Mouse (Mus musculus) forebrain, postnatal 0 days (tissue): Measurements from ENCODE around the gene Tbx3. TPM values are rescaled to one million over a fixed set of nuclear protein-coding genes. Genes with fewer than 3 reads are reported as not detected.

ENCODE experiments used
- ATAC-seq: fragments of 200-750 bp; cut with Nextera tagmentation; 2 replicates; pipeline ENCODE4 v1.8.0; 2017; ENCODE audit warnings: mild to moderate bottlenecking, moderate library complexity
- DNase-seq: peaks from one replicate; pipeline ENCODE4 v3.0.0-alpha.2; 2015
- H3K27ac ChIP-seq: fragments of 300-500 bp; sonication (generic); 2 replicates; pipeline ENCODE4 v1.5.1; 2014; ENCODE audit warnings: low read depth, mild to moderate bottlenecking, antibody characterized with exemption, low read length, moderate library complexity, mixed read lengths
- H3K27me3 ChIP-seq: fragments of 300-500 bp; sonication (generic); 2 replicates; pipeline ENCODE4 v1.6.1; 2014; ENCODE audit warnings: mild to moderate bottlenecking, low read length, mixed read lengths; ENCODE audit not compliant: insufficient read depth
- H3K36me3 ChIP-seq: fragments of 300-500 bp; sonication (generic); 2 replicates; pipeline ENCODE4 v1.6.1; 2014; ENCODE audit warnings: mild to moderate bottlenecking, moderate library complexity; ENCODE audit not compliant: insufficient read depth
- H3K4me1 ChIP-seq: fragments of 300-500 bp; sonication (generic); 2 replicates; pipeline ENCODE4 v1.6.1; 2014; ENCODE audit warnings: antibody characterized with exemption; ENCODE audit not compliant: insufficient read depth
- H3K4me2 ChIP-seq: fragments of 300-500 bp; sonication (generic); 2 replicates; pipeline ENCODE4 v1.6.1; 2014; ENCODE audit warnings: low read depth, mild to moderate bottlenecking, moderate library complexity
- H3K4me3 ChIP-seq: fragments of 300-500 bp; sonication (generic); 2 replicates; pipeline ENCODE4 v1.5.1; 2014; ENCODE audit warnings: low read depth, low read length, mixed read lengths
- H3K9ac ChIP-seq: fragments of 300-500 bp; sonication (generic); 2 replicates; pipeline ENCODE4 v1.6.1; 2014; ENCODE audit warnings: mild to moderate bottlenecking
- H3K9me3 ChIP-seq: fragments of 300-500 bp; sonication (generic); 2 replicates; pipeline ENCODE4 v1.6.1; 2016; ENCODE audit warnings: low read length
- CTCF ChIP-seq: sonication (generic); IDR thresholded peaks from 2 replicates; pipeline ENCODE4 v1.5.1; 2016; ENCODE audit warnings: antibody characterized with exemption, control low read depth, low read depth
- WGBS: fragments of 180-500 bp; shearing (Covaris S2); extraction: QIAGEN DNeasy Blood & Tissue Kit; methylation state at CpG from one replicate; pipeline ENCODE4 v1.1.7; 2014; 5-methylcytosine and 5-hydroxymethylcytosine counted together
- polyA plus RNA-seq: library from polyadenylated mRNA; unstranded; fragments of >200 nt; fragmentation: Nextera tagmentation; extraction: Ambion mirVana; gene quantifications from 2 replicates; pipeline ENCODE4 v1.2.1, GENCODE M21; 2015
- total RNA-seq: library from RNA; depleted of rRNA; stranded (reverse); fragments of >200 nt; gene quantifications from 2 replicates; pipeline ENCODE4 v1.2.3, GENCODE M21; 2014

The Tbx3 gene
- total and polyA plus RNA-seq, 2 experiments from 2014 or later: 1.7 to 2.9 TPM

DNA sequence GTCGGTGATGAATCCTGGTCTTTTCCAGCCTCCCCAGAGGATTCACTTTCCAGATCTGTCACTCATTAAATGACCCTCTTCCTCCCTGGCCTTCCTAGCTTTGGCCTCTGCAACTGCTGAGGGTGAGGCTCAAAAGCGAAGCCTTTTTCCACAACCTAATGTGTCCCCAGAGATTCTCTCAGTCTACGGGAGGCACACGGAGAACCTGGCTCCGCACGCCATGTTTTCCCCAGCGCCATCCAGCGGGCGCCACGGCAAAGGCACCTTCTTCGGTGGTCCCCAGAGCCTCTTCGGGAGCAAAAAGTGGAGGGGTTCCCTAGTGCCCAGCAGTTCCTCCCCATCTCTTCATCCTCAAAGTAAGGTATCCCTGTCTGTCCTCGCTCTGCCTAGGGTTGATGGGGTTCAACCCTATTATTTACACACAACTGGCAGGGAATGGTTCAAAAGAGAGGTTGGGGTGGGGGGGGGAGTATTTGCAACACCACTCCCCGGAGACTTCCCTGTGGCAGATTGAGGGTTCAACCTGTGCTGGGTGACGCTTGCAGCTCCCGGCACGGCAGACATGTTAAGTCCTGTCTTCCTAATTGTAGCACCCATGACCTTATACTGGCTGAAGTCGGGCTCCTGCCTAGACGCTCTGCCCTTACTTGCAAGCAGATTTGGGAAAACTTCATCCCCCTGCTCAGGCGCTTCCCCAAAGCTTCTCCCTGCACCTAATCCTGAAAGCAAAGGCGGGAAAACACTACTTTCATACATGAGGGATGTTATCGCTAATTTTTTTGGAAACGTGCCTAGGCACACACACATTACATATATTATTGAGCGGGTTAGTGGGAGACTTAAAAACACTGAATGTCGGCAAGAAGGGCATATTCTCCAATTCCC, 9.7 kb upstream of the Tbx3 start:
- ATAC-seq (no peak), DNase-seq (no peak)
- H3K27me3 ChIP-seq: peaks cover 77% of the 10 kb centered on the region
- 0 out of 2 replicates have a peak, but pooled peaks have one; percentile 21 for TF ChIP-seq CTCF
- H3K4me3 ChIP-seq: no peak overlapping the region
- H3K36me3 ChIP-seq: no peaks in the 10 kb centered on the region
- H3K4me2 ChIP-seq: no peak overlapping the region
- 2% methylated on average over 25 of the region's 25 CpGs for WGBS
- no peak overlapping the region for H3K27ac ChIP-seq
- no peaks in the 10 kb centered on the region for H3K9me3 ChIP-seq
- no peak overlapping the region for H3K9ac ChIP-seq
- no peaks in the 10 kb centered on the region for H3K4me1 ChIP-seq

DNA sequence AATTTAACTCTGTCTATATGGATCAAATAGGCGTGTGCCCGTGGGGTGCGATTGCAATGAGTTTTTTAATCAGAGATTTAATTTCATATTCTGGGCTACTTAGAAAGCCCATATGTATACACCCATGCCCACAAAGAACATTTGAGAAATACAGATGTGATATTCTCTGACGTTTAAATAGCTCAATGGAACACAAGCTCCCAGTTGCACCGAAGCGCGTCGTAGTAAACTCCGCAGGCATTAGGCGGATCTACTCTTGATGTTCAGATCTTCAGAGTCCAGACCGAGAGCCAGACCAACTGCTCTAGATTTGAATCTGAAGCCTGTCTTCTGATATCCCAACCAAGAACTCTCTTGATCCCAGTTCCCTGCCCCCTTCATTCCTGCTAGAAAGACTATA, 9.0 kb upstream of the Tbx3 start:
- Histone ChIP-seq H3K4me2 (no peak overlapping the region), H3K9me3 (no peaks in the 10 kb centered on the region), H3K27ac (no peak overlapping the region), H3K27me3 (peaks cover 84% of the 10 kb centered on the region), H3K9ac (no peak overlapping the region), H3K36me3 (no peaks in the 10 kb centered on the region), H3K4me1 (no peaks in the 10 kb centered on the region), H3K4me3 (no peak overlapping the region)
- 3% methylated on average over 11 of the region's 11 CpGs for WGBS
- TF ChIP-seq CTCF: no peak
- ATAC-seq (no peak), DNase-seq (no peak)

DNA sequence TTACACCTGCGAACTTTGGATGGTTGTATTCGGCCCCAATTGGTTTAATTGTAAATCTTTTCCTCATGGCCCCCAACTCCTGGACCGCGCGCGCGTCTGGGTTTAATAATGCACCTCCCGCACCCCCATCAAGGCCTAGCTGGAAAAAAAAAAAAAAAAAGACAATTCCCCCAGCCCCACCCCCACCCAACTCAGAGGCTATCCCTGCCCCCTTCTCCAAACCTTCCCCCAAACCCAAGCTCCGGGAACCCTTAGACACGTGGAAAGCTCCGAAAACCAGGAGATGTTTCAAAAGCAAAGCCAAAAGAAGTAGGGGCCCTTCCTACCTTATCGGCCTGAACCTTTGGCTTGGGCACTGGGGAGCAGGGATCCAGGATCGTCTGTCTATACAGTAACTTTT, 8.1 kb upstream of the Tbx3 start:
- Histone ChIP-seq H3K27me3 (peaks cover 91% of the 10 kb centered on the region), H3K4me1 (no peaks in the 10 kb centered on the region), H3K9ac (no peak overlapping the region), H3K9me3 (no peaks in the 10 kb centered on the region), H3K4me3 (no peak overlapping the region), H3K27ac (no peak overlapping the region), H3K4me2 (no peak overlapping the region), H3K36me3 (no peaks in the 10 kb centered on the region)
- no peak for DNase-seq
- TF ChIP-seq CTCF: no peak
- WGBS: under 1% methylated on average over 13 of the region's 13 CpGs
- no peak for ATAC-seq

DNA sequence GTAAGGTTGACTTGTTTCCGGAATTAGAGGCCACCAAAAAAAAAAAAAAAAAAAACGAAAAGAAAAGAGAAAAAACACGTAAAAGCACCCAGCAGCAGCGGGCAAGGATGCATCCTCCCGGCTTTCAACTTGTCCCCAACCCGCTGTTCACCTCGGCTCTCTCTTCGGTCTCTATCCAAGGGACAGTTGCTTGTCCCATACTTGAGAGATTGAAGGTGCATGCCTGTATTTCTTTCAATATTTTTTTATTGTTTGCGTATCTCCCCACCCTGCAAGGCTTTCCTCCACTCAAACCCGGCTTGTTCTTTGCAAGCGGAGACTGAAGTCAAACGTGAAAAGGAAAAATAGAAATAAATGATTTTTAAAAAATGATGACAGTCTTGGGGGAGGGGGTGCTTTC, 7.7 kb upstream of the Tbx3 start:
- Histone ChIP-seq H3K4me3 (no peak overlapping the region), H3K4me2 (no peak overlapping the region), H3K27ac (no peak overlapping the region), H3K27me3 (peaks cover 91% of the 10 kb centered on the region), H3K9me3 (no peaks in the 10 kb centered on the region), H3K4me1 (no peaks in the 10 kb centered on the region), H3K9ac (no peak overlapping the region), H3K36me3 (no peaks in the 10 kb centered on the region)
- no peak for ATAC-seq
- no peak for DNase-seq
- WGBS: 2% methylated on average over 12 of the region's 12 CpGs
- TF ChIP-seq CTCF: no peak

DNA sequence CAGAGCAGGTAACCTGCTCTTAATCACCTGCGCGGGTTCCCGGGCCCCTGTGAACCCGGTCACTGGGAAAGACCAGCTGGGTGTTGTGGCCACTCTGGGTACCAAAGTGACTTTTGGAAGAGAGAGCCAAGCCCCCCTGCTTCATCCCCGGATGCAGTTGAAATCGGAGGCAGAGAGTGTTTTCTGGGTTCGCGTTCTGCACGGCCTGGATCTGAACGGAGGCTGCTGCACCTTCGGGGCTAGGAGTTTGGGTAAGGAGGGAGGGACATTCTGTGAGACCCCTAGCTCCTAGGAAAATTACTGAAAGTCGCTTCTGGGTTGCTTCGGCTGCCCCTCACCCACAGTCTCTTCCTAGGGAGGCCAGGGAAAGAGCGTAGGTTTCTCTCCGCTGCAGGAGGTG, 7.2 kb upstream of the Tbx3 start:
- Histone ChIP-seq H3K4me3 (no peak overlapping the region), H3K9me3 (no peaks in the 10 kb centered on the region), H3K4me2 (no peak overlapping the region), H3K4me1 (no peaks in the 10 kb centered on the region), H3K36me3 (no peaks in the 10 kb centered on the region), H3K27ac (no peak overlapping the region), H3K9ac (no peak overlapping the region), H3K27me3 (peaks cover 91% of the 10 kb centered on the region)
- WGBS: under 1% methylated on average over 15 of the region's 15 CpGs
- ATAC-seq (no peak), DNase-seq (no peak)
- no peak for TF ChIP-seq CTCF

DNA sequence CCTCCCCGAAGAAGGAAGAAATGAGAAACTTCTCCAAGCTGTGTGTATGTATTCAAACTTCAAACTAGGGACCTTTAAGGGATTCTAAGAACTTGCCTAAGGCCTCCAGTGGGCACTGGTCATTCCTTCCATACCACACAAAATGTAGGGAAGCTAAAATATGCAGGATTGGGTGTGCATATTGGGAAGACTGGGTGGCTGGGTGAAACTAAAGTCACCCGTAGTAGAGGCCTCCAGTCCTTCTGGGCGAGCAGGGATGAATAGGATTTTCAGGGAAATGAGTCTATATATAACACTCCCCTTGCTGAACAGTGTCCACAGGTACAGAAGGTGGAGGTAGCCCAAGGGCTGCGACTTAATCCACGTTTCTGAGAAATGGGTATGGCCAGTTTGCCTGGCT, 6.7 kb upstream of the Tbx3 start:
- no peaks in the 10 kb centered on the region for H3K36me3 ChIP-seq
- H3K9ac ChIP-seq: no peak overlapping the region
- DNase-seq (no peak), ATAC-seq (no peak)
- 6% methylated on average over 5 of the region's 5 CpGs for WGBS
- peaks cover 91% of the 10 kb centered on the region for H3K27me3 ChIP-seq
- H3K4me1 ChIP-seq: no peaks in the 10 kb centered on the region
- H3K4me3 ChIP-seq: no peak overlapping the region
- H3K9me3 ChIP-seq: no peaks in the 10 kb centered on the region
- H3K4me2 ChIP-seq: no peak overlapping the region
- H3K27ac ChIP-seq: no peak overlapping the region
- TF ChIP-seq CTCF: no peak

DNA sequence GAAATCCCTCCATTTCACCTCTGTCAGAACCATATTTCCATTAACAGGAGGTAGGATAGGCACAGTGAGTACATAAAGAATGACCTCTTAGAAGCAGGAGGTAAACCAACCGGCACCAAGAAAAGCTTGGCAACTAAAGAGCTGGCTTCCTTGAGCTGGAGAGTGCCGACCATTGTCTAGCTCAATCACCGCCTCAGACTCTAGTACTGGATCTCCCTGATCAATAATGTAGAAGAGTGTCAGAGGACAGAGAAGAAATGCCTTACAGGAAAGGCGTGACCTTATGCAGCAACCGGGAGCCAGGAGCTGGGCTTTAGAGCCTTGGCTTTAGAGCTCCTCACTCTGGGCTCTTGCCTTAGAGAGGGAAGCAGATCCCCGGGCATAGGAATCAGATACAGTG, 4.7 kb upstream of the Tbx3 start:
- Histone ChIP-seq H3K4me1 (no peaks in the 10 kb centered on the region), H3K27me3 (peaks cover 89% of the 10 kb centered on the region), H3K27ac (no peak overlapping the region), H3K4me3 (no peak overlapping the region), H3K4me2 (no peak overlapping the region), H3K9ac (no peak overlapping the region), H3K9me3 (no peaks in the 10 kb centered on the region), H3K36me3 (no peaks in the 10 kb centered on the region)
- WGBS: 6% methylated on average over 6 of the region's 6 CpGs
- DNase-seq (no peak), ATAC-seq (no peak)
- no peak for TF ChIP-seq CTCF
